Comparison of ENCODE assay signal across 22 mouse cellular contexts in genomic region chr9:52212416-52212815, GRCm38 (mm10). TPM values are rescaled to one million over a fixed set of nuclear protein-coding genes. Genes with fewer than 3 reads are reported as not detected.
DNase-seq lines count a peak whose midpoint lies in the region; ATAC-seq lines count a peak whose summit lies in the region.
"Had no signal": no experiment of that assay in that cellular context is flagged by ENCODE, and none has a peak within 500 bp of the region (broad histone marks: within the 10 kb centered on the region; RNA-seq: fewer than 3 reads in every experiment).

No protein-coding gene starts in this region.

- no peak overlapping the region for H3K9ac ChIP-seq in midbrain, embryonic 13.5 days (replicated peaks)

- H3K4me3 ChIP-seq in midbrain, embryonic 13.5 days (replicated peaks): no peak overlapping the region

- H3K9me3 ChIP-seq in midbrain, embryonic 13.5 days: no peaks in the 10 kb centered on the region
- H3K9me3 ChIP-seq: G1E had no signal

- intact Hi-C loops in heart, postnatal 25 days (cut with DNase I): no loop called here

- H3K4me2 ChIP-seq in midbrain, embryonic 13.5 days (replicated peaks): no peak overlapping the region

- no peaks in the 10 kb centered on the region for H3K4me1 ChIP-seq in midbrain, embryonic 13.5 days (replicated peaks)

- no peaks in the 10 kb centered on the region for H3K36me3 ChIP-seq in midbrain, embryonic 13.5 days
- H3K36me3 ChIP-seq: G1E had no signal

- ATAC-seq in common myeloid progenitor, adult 5-6 weeks (replicated peaks; ENCODE audit: low read depth, poor library complexity, severe bottlenecking): 0 out of 2 replicates have a peak, but pooled peaks have one; percentile 11
- no peak for ATAC-seq in midbrain, embryonic 13.5 days
- ATAC-seq: activated CD4-positive, CD25-positive, alpha-beta regulatory T cell, adult 4 months; CD4-positive, CD25-positive, alpha-beta regulatory T cell, adult 4 months; Patski had no signal

- no peaks in the 10 kb centered on the region for H3K27me3 ChIP-seq in midbrain, embryonic 13.5 days
- H3K27me3 ChIP-seq: CH12.LX had no signal

- no peak overlapping the region for H3K27ac ChIP-seq in midbrain, embryonic 13.5 days

- peak; percentile 59 for DNase-seq in heart, adult 11 months
- no peak for DNase-seq in heart, postnatal 25 days (ENCODE audit: low spot score)
- peak; percentile 70 for DNase-seq in 416B (ENCODE audit: low read depth)
- DNase-seq in thymus, postnatal 0 days (ENCODE audit: low spot score): no peak
- DNase-seq: adrenal gland, adult 2 months; adrenal gland, adult 8-10 months; adrenal gland, postnatal 10 days; adrenal gland, postnatal 14 days; adrenal gland, postnatal 25 days; adrenal gland, postnatal 36 days; B cell, adult 2 months; cerebellum, adult 11 months; cerebellum, adult 11-12 months; cerebellum, adult 18-20 months; cerebellum, adult 2 months had no signal

- 88% methylated on average over 6 of the region's 6 CpGs for WGBS in midbrain, embryonic 13.5 days

RNA-seq across cellular contexts. Expression of gene Zc3h12c, which starts 44.0 kb away (rescaled TPM):
- 1 to 10 TPM; 8.1 to 9.2 TPM for total RNA-seq in heart, postnatal 25 days (2021)
- total RNA-seq in common myeloid progenitor, adult 5-6 weeks (2017): 4.9 and 8.7 TPM in 2 replicates
- polyA plus RNA-seq in midbrain, embryonic 13.5 days (2015; fragmentation: Nextera tagmentation; extraction: Ambion mirVana): 10.8 and 10.9 TPM in 2 replicates
- 1.6 TPM in 2 replicates for polyA plus RNA-seq in thymus, postnatal 0 days (2015; fragmentation: Nextera tagmentation; extraction: Ambion mirVana)

Comparison
In these comparisons a context has a peak if more than half of its experiments do, and no peak if none do; other contexts are left out.
1. DNase-seq: peak in heart, adult 11 months (single experiment) and 416B (single experiment); none in heart, postnatal 25 days (single experiment) and thymus, postnatal 0 days (single experiment).